Mouse (Mus musculus) spleen, postnatal 4 days (tissue): ENCODE data around the gene Slc35e3.
"Not testable (repeated sequence)": the region's sequence is repeated elsewhere in the genome, so short reads cannot be mapped to it uniquely, and the experiment has no call there.

Experiments
- DNase-seq, 2 experiments: peaks; one replicate each; pipeline ENCODE4 v3.0.0; 2022; ENCODE audit warnings: low spot score in 2 of 2

The Slc35e3 gene

GRCm38 (mm10) chr10:117762281-117762830, 16.2 kb upstream of the Slc35e3 start:
- DNase-seq = no peak

- DNase-seq = no peak
Observed at GRCm38 (mm10) chr10:117761551-117761950, 15.4 kb upstream of the Slc35e3 start.

- no peak for DNase-seq
Observed at GRCm38 (mm10) chr10:117760831-117761335, 14.7 kb upstream of the Slc35e3 start.

GRCm38 (mm10) chr10:117759844-117760630, 13.9 kb upstream of the Slc35e3 start:
- DNase-seq = no peak

GRCm38 (mm10) chr10:117758749-117759727, 12.9 kb upstream of the Slc35e3 start:
- no peak for DNase-seq

- DNase-seq = not testable (repeated sequence)
Observed at GRCm38 (mm10) chr10:117758344-117758743, 12.2 kb upstream of the Slc35e3 start.

GRCm38 (mm10) chr10:117757796-117758342, 11.7 kb upstream of the Slc35e3 start:
- no peak for DNase-seq

- no peak for DNase-seq
Observed at GRCm38 (mm10) chr10:117757259-117757658, 11.1 kb upstream of the Slc35e3 start.

- DNase-seq = no peak
Observed at GRCm38 (mm10) chr10:117756784-117757183, 10.6 kb upstream of the Slc35e3 start.

- no peak for DNase-seq
Observed at GRCm38 (mm10) chr10:117755799-117756467, 9.8 kb upstream of the Slc35e3 start.

GRCm38 (mm10) chr10:117755086-117755798, 9.1 kb upstream of the Slc35e3 start:
- peak in 1 of 2 experiments; percentile 31 for DNase-seq

- no peak for DNase-seq
Observed at GRCm38 (mm10) chr10:117754609-117754940, 8.4 kb upstream of the Slc35e3 start.

- no peak for DNase-seq
Observed at GRCm38 (mm10) chr10:117753711-117754608, 7.8 kb upstream of the Slc35e3 start.

GRCm38 (mm10) chr10:117752851-117753647, 6.9 kb upstream of the Slc35e3 start:
- DNase-seq = no peak

GRCm38 (mm10) chr10:117752304-117752821, 6.2 kb upstream of the Slc35e3 start:
- no peak for DNase-seq

GRCm38 (mm10) chr10:117751744-117752143, 5.6 kb upstream of the Slc35e3 start:
- DNase-seq = no peak

GRCm38 (mm10) chr10:117751282-117751610, 5.1 kb upstream of the Slc35e3 start:
- DNase-seq = no peak

GRCm38 (mm10) chr10:117750529-117751281, 4.5 kb upstream of the Slc35e3 start:
- DNase-seq = no peak
